Comparison of ENCODE assay signal across 8 mouse cellular contexts in genomic region chr9:41207130-41208104, GRCm38 (mm10). TPM values are rescaled to one million over a fixed set of nuclear protein-coding genes. Genes with fewer than 3 reads are reported as not detected.
DNase-seq lines count a peak whose midpoint lies in the region; ATAC-seq and TF ChIP-seq lines count a peak whose summit lies in the region.

No protein-coding gene starts in this region.

- peak overlapping the region; percentile 43 for H3K9ac ChIP-seq in heart, embryonic 12.5 days
- peak overlapping the region; percentile 48; the same call in 1 of the 2 replicates for H3K9ac ChIP-seq in kidney, postnatal 0 days (ENCODE audit: low read depth, low read length)
- peak overlapping the region; percentile 51; the same call in 1 of the 2 replicates for H3K9ac ChIP-seq in liver, embryonic 11.5 days (ENCODE audit: low read depth, low read length)
- no peak overlapping the region for H3K9ac ChIP-seq in stomach, embryonic 14.5 days (replicated peaks; ENCODE audit: low read depth, low read length)

- H3K4me2 ChIP-seq in heart, embryonic 12.5 days: peak overlapping the region; percentile 62
- peak overlapping the region; percentile 49 for H3K4me2 ChIP-seq in kidney, postnatal 0 days (ENCODE audit: low read length)
- H3K4me2 ChIP-seq in liver, embryonic 11.5 days: peak overlapping the region; percentile 60
- H3K4me2 ChIP-seq in stomach, embryonic 14.5 days (replicated peaks; ENCODE audit: low read depth, low read length): peak overlapping the region; percentile 45

- WGBS in heart, embryonic 12.5 days: 5% methylated on average over 28 of the region's 28 CpGs
- WGBS in kidney, postnatal 0 days: 7% methylated on average over 28 of the region's 28 CpGs
- WGBS in liver, embryonic 11.5 days: 6% methylated on average over 28 of the region's 28 CpGs
- 7% methylated on average over 28 of the region's 28 CpGs for WGBS in stomach, embryonic 14.5 days

- H3K4me1 ChIP-seq in heart, embryonic 12.5 days (replicated peaks): peaks cover 8% of the 10 kb centered on the region
- H3K4me1 ChIP-seq in kidney, postnatal 0 days (replicated peaks; ENCODE audit: insufficient read depth, low read length): peaks cover 11% of the 10 kb centered on the region; the same call in 1 of the 2 replicates
- peaks cover 9% of the 10 kb centered on the region; the same call in 1 of the 2 replicates for H3K4me1 ChIP-seq in liver, embryonic 11.5 days (replicated peaks; ENCODE audit: control insufficient read depth, insufficient read depth, low read length)
- H3K4me1 ChIP-seq in stomach, embryonic 14.5 days (ENCODE audit: control insufficient read depth, insufficient read depth, low read length): peaks cover 5% of the 10 kb centered on the region

- peak overlapping the region; percentile 39 for H3K4me3 ChIP-seq in heart, embryonic 12.5 days
- peak overlapping the region; percentile 24 for H3K4me3 ChIP-seq in kidney, postnatal 0 days (replicated peaks; ENCODE audit: low read depth, low read length)
- peak overlapping the region; percentile 36 for H3K4me3 ChIP-seq in liver, embryonic 11.5 days (ENCODE audit: low read depth, low read length)
- peak overlapping the region; percentile 28 for H3K4me3 ChIP-seq in stomach, embryonic 14.5 days (ENCODE audit: low read depth, low read length)

- no peaks in the 10 kb centered on the region for H3K27me3 ChIP-seq in heart, embryonic 12.5 days (replicated peaks)
- no peaks in the 10 kb centered on the region for H3K27me3 ChIP-seq in kidney, postnatal 0 days (ENCODE audit: insufficient read depth, low read length)
- H3K27me3 ChIP-seq in liver, embryonic 11.5 days (replicated peaks; ENCODE audit: control insufficient read depth, insufficient read depth, low read length): no peaks in the 10 kb centered on the region
- no peaks in the 10 kb centered on the region for H3K27me3 ChIP-seq in stomach, embryonic 14.5 days (ENCODE audit: control insufficient read depth, insufficient read depth, low read length)

- TF ChIP-seq CTCF in kidney, postnatal 0 days (IDR thresholded peaks at IDR 0.05; ENCODE audit: low read depth): peak; percentile 83

- no peaks in the 10 kb centered on the region for H3K36me3 ChIP-seq in heart, embryonic 12.5 days
- H3K36me3 ChIP-seq in kidney, postnatal 0 days (ENCODE audit: insufficient read depth, low read length): no peaks in the 10 kb centered on the region
- no peaks in the 10 kb centered on the region for H3K36me3 ChIP-seq in liver, embryonic 11.5 days (ENCODE audit: control insufficient read depth, insufficient read depth, low read length)
- H3K36me3 ChIP-seq in stomach, embryonic 14.5 days (ENCODE audit: control insufficient read depth, insufficient read depth, low read length): no peaks in the 10 kb centered on the region

- ATAC-seq in erythroid progenitor cell, adult 5-6 weeks (replicated peaks; ENCODE audit: low FRiP score, poor library complexity, severe bottlenecking): peak; percentile 99
- ATAC-seq in heart, embryonic 12.5 days (ENCODE audit: insufficient number of reproducible peaks, low FRiP score): peak; percentile 86
- ATAC-seq in kidney, postnatal 0 days (replicated peaks; ENCODE audit: low FRiP score, low read depth): peak; percentile 89
- ATAC-seq in liver, embryonic 11.5 days (replicated peaks; ENCODE audit: low FRiP score): peak; percentile 92
- ATAC-seq in stomach, embryonic 14.5 days (ENCODE audit: insufficient number of reproducible peaks, insufficient read depth, low FRiP score, low read depth): peak; percentile 90

- peak overlapping the region; percentile 83 for H3K27ac ChIP-seq in heart, embryonic 12.5 days (ENCODE audit: poor library complexity, severe bottlenecking)
- peak overlapping the region; percentile 86 for H3K27ac ChIP-seq in kidney, postnatal 0 days
- H3K27ac ChIP-seq in liver, embryonic 11.5 days (ENCODE audit: low read depth, low read length): peak overlapping the region; percentile 63; the same call in 1 of the 2 replicates
- peak overlapping the region; percentile 91; the same call in 1 of the 2 replicates for H3K27ac ChIP-seq in stomach, embryonic 14.5 days (ENCODE audit: low read length)

- H3K9me3 ChIP-seq in heart, embryonic 12.5 days (replicated peaks): no peaks in the 10 kb centered on the region
- no peaks in the 10 kb centered on the region for H3K9me3 ChIP-seq in kidney, postnatal 0 days (replicated peaks; ENCODE audit: low read length)
- no peaks in the 10 kb centered on the region for H3K9me3 ChIP-seq in liver, embryonic 11.5 days (ENCODE audit: control insufficient read depth, low read length)
- no peaks in the 10 kb centered on the region for H3K9me3 ChIP-seq in stomach, embryonic 14.5 days (ENCODE audit: control insufficient read depth, low read depth, low read length)

- DNase-seq in CD4-positive helper T cell, adult 2 months (ENCODE audit: low read depth, low spot score): peak; percentile 96
- peak; percentile 97 for DNase-seq in brain, embryonic 18.5 days (ENCODE audit: low read depth, low spot score)
- DNase-seq in kidney, postnatal 0 days (ENCODE audit: low spot score): peak; percentile 99
- DNase-seq in liver, embryonic 11.5 days (ENCODE audit: low spot score): peak; percentile 80
- peak; percentile 99 for DNase-seq in naive thymus-derived CD4-positive, alpha-beta T cell, adult 2 months (ENCODE audit: low read depth)

RNA-seq across cellular contexts. Expression of gene Ubash3b, which starts 45.9 kb away (rescaled TPM):
- total RNA-seq in erythroid progenitor cell, adult 5-6 weeks (2015; ENCODE audit: low replicate concordance): 3.4 and 6.1 TPM in 2 replicates
- total RNA-seq in erythroid progenitor cell, adult 5-6 weeks (2017; ENCODE audit: low replicate concordance): 1.8 and 11.4 TPM in 2 replicates
- 13.3 and 13.8 TPM in 2 replicates for polyA plus RNA-seq in heart, embryonic 12.5 days (2016; fragmentation: Nextera tagmentation; extraction: Ambion mirVana)
- 7.5 TPM in 2 replicates for polyA plus RNA-seq in kidney, postnatal 0 days (2015; fragmentation: Nextera tagmentation; extraction: Ambion mirVana)
- 13.4 and 18.1 TPM in 2 replicates for polyA plus RNA-seq in liver, embryonic 11.5 days (2014; fragmentation: Nextera tagmentation; extraction: Ambion mirVana)
- polyA plus RNA-seq in stomach, embryonic 14.5 days (2014; fragmentation: Nextera tagmentation; extraction: Ambion mirVana): 3.4 and 3.7 TPM in 2 replicates

Comparison
In these comparisons a context has a peak if more than half of its experiments do, and no peak if none do; other contexts are left out.
1. Peak in every context shown above with its lines: DNase-seq, ATAC-seq, H3K4me3 ChIP-seq and H3K27ac ChIP-seq.